Mouse (Mus musculus) layer of hippocampus, adult 18-20 months (tissue): ENCODE results near the gene Ltf. TPM values are rescaled to one million over a fixed set of nuclear protein-coding genes. Genes with fewer than 3 reads are reported as not detected.

ENCODE experiments used
- DNase-seq, 2 experiments: peaks; one replicate each; pipeline ENCODE4 v3.0.0; 2022; ENCODE audit warnings: low spot score in 2 of 2
- total RNA-seq, 2 experiments: library from RNA; stranded (reverse); gene quantifications; 2 replicates each; pipeline ENCODE4 v1.2.3; 2021

Gene Ltf
- total RNA-seq, 2 experiments from 2014 or later, result not detected

GRCm38 (mm10) chr9:111033717-111034116 is 14.6 kb downstream of the Ltf start:
- no peak for DNase-seq

- no peak for DNase-seq
Measured at GRCm38 (mm10) chr9:111039966-111040365, 20.9 kb downstream of the Ltf start.

GRCm38 (mm10) chr9:111042266-111042665 is 23.2 kb downstream of the Ltf start:
- no peak for DNase-seq

GRCm38 (mm10) chr9:111046222-111046621 is 27.2 kb downstream of the Ltf start:
- DNase-seq, result no peak

GRCm38 (mm10) chr9:111047266-111047665 is 28.2 kb downstream of the Ltf start:
- no peak for DNase-seq

GRCm38 (mm10) chr9:111048452-111048851 is 29.4 kb downstream of the Ltf start:
- DNase-seq, result no peak

GRCm38 (mm10) chr9:111054923-111055322 is 35.9 kb downstream of the Ltf start:
- no peak for DNase-seq

- DNase-seq, result no peak
Measured at GRCm38 (mm10) chr9:111055800-111056518, 36.9 kb downstream of the Ltf start.

- no peak for DNase-seq
Measured at GRCm38 (mm10) chr9:111056519-111056797, 37.4 kb downstream of the Ltf start.

- peak in 1 of 2 experiments; percentile 10 for DNase-seq
Measured at GRCm38 (mm10) chr9:111056798-111057543, 37.9 kb downstream of the Ltf start, which contains the start of gene Ccrl2. Gene Ccrl2 (minus strand): TSS chr9:111057519.

GRCm38 (mm10) chr9:111057544-111058370 is 38.7 kb downstream of the Ltf start:
- no peak for DNase-seq

GRCm38 (mm10) chr9:111058943-111059556 is 40.0 kb downstream of the Ltf start:
- DNase-seq, result no peak

- no peak for DNase-seq
Measured at GRCm38 (mm10) chr9:111062840-111063239, 43.8 kb downstream of the Ltf start.

GRCm38 (mm10) chr9:111067052-111067451 is 48.0 kb downstream of the Ltf start:
- no peak for DNase-seq

GRCm38 (mm10) chr9:111070546-111070961 is 51.5 kb downstream of the Ltf start:
- DNase-seq, result peak in 1 of 2 experiments; percentile 45

GRCm38 (mm10) chr9:111072175-111072574 is 53.1 kb downstream of the Ltf start:
- DNase-seq, result peak in 1 of 2 experiments; percentile 37

- DNase-seq, result no peak
Measured at GRCm38 (mm10) chr9:111072971-111073370, 53.9 kb downstream of the Ltf start.

GRCm38 (mm10) chr9:111077745-111078144 is 58.7 kb downstream of the Ltf start:
- DNase-seq, result no peak

GRCm38 (mm10) chr9:111080801-111081200 is 61.7 kb downstream of the Ltf start:
- DNase-seq, result no peak

- DNase-seq, result no peak
Measured at GRCm38 (mm10) chr9:111081765-111082164, 62.7 kb downstream of the Ltf start.

- no peak for DNase-seq
Measured at GRCm38 (mm10) chr9:111085329-111085728, 66.3 kb downstream of the Ltf start.
